Mouse (Mus musculus): ENCODE results near the gene Szt2. TPM values are rescaled to one million over a fixed set of nuclear protein-coding genes. Genes with fewer than 3 reads are reported as not detected.

Gene Szt2
- polyA plus RNA-seq, 1 experiment = 14.1 TPM

DNA sequence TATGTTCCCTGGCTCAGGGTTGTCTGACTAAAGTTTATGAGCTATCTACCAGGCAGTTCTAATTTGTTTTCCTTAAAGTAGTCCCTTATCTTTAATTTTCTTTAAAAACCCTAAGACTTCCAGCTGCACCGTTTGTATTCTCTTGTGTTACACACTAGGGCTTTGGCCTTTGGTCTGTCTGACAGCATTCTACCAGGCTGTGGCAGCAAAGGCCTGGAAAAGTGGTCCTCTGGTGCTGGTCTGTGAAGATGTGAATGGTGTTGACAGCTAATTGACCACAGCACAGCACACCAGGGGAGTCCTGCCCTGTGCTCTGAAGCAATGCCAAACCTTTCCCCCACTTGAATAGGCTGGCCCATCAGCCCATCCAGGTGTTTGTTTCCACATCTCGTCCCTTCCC lies 6.7 kb upstream of the Szt2 start:
- TF ChIP-seq POLR2A (IDR thresholded peaks at IDR 0.05; ENCODE audit: borderline replicate concordance, low read depth, low read length) = no peak
- no peak for TF ChIP-seq CTCF (IDR thresholded peaks at IDR 0.05; ENCODE audit: low read depth, low read length)
- Histone ChIP-seq H3K27ac (ENCODE audit: insufficient read depth, low read depth, low read length) (no peak overlapping the region), H3K4me1 (ENCODE audit: control insufficient read depth, insufficient read depth, low read length) (peaks cover 19% of the 10 kb centered on the region), H3K4me3 (ENCODE audit: insufficient read depth, low read length) (no peak overlapping the region)

GRCm38 (mm10) chr4:118413553-118413952 lies 4.5 kb upstream of the Szt2 start:
- Histone ChIP-seq H3K4me3 (ENCODE audit: insufficient read depth, low read length) (no peak overlapping the region), H3K4me1 (ENCODE audit: control insufficient read depth, insufficient read depth, low read length) (peaks cover 24% of the 10 kb centered on the region), H3K27ac (ENCODE audit: insufficient read depth, low read depth, low read length) (no peak overlapping the region)
- no peak for TF ChIP-seq CTCF (IDR thresholded peaks at IDR 0.05; ENCODE audit: low read depth, low read length)
- no peak for TF ChIP-seq POLR2A (IDR thresholded peaks at IDR 0.05; ENCODE audit: borderline replicate concordance, low read depth, low read length)

DNA sequence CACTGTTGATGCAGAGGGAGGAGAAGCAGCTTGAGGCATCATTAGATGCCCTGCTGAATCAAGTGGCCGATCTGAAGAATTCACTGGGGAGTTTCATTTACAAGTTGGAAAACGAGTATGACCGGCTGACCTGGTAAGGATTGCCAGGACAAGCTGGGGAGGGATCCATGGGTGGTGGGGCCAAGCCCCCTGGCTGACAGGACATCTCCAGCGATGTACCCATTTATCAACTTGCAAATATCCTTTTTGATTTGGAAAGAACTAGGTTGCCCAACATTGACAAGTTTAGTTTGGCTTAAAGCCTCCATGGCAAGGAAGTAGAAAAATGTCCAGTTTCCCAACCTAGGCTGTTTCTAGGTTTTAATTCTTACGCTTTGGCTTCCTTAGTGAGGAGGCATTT lies 1.8 kb upstream of the Szt2 start:
- TF ChIP-seq CTCF (IDR thresholded peaks at IDR 0.05; ENCODE audit: low read depth, low read length) (no peak), POLR2A (IDR thresholded peaks at IDR 0.05; ENCODE audit: borderline replicate concordance, low read depth, low read length) (no peak)
- H3K4me3 ChIP-seq (ENCODE audit: insufficient read depth, low read length) = no peak overlapping the region
- H3K27ac ChIP-seq (ENCODE audit: insufficient read depth, low read depth, low read length) = no peak overlapping the region
- H3K4me1 ChIP-seq (ENCODE audit: control insufficient read depth, insufficient read depth, low read length) = peaks cover 11% of the 10 kb centered on the region

- H3K4me1 ChIP-seq (ENCODE audit: control insufficient read depth, insufficient read depth, low read length) = no peaks in the 10 kb centered on the region
- no peak overlapping the region for H3K4me3 ChIP-seq (ENCODE audit: insufficient read depth, low read length)
- H3K27ac ChIP-seq (ENCODE audit: insufficient read depth, low read depth, low read length) = no peak overlapping the region
- TF ChIP-seq POLR2A (IDR thresholded peaks at IDR 0.05; ENCODE audit: borderline replicate concordance, low read depth, low read length) = no peak
These were observed 6.4 kb downstream of the Szt2 start for GRCm38 (mm10) chr4:118402701-118403100.

DNA sequence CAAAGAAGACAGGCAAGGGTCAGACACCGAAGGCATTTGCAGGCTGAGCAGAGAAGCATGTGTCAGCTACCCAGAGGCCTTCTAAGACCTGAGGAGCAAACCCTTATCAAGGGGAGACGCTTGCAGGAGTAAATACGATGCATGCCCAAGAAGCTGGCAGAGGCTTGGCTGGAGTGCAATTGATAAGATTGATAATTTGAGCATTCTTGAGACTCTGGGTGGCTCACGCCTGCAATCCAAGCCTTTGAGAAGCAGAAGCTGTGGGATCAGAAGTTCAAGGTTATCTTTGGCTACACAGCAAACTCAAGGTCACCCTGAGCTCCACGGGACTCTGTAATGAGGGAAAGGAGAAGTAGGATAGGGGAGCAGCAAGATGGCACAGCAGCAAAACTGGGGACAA lies 7.2 kb downstream of the Szt2 start:
- Histone ChIP-seq H3K4me3 (ENCODE audit: insufficient read depth, low read length) (no peak overlapping the region), H3K27ac (ENCODE audit: insufficient read depth, low read depth, low read length) (no peak overlapping the region), H3K4me1 (ENCODE audit: control insufficient read depth, insufficient read depth, low read length) (no peaks in the 10 kb centered on the region)
- no peak for TF ChIP-seq CTCF (IDR thresholded peaks at IDR 0.05; ENCODE audit: low read depth, low read length)
- no peak for TF ChIP-seq POLR2A (IDR thresholded peaks at IDR 0.05; ENCODE audit: borderline replicate concordance, low read depth, low read length)

DNA sequence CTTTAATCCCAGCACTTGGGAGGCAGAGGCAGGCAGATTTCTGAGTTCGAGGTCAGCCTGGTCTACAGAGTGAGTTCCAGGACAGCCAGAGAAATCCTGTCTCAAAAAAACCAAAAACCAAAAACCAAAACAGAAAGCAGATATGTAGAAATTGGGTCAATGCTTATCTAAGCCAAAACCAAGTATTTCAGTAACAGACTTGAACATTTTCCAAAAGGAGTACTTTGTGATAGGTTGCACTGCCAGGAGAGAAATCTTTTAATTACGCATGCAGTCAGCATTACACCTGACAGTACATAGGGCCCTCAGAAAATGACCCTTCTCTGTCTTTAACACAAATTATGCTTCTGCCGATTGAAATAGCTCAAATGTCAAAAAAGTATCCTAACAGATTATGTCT lies 7.7 kb downstream of the Szt2 start:
- no peaks in the 10 kb centered on the region for H3K4me1 ChIP-seq (ENCODE audit: control insufficient read depth, insufficient read depth, low read length)
- no peak overlapping the region for H3K4me3 ChIP-seq (ENCODE audit: insufficient read depth, low read length)
- TF ChIP-seq CTCF (IDR thresholded peaks at IDR 0.05; ENCODE audit: low read depth, low read length) (no peak), POLR2A (IDR thresholded peaks at IDR 0.05; ENCODE audit: borderline replicate concordance, low read depth, low read length) (no peak)
- no peak overlapping the region for H3K27ac ChIP-seq (ENCODE audit: insufficient read depth, low read depth, low read length)

DNA sequence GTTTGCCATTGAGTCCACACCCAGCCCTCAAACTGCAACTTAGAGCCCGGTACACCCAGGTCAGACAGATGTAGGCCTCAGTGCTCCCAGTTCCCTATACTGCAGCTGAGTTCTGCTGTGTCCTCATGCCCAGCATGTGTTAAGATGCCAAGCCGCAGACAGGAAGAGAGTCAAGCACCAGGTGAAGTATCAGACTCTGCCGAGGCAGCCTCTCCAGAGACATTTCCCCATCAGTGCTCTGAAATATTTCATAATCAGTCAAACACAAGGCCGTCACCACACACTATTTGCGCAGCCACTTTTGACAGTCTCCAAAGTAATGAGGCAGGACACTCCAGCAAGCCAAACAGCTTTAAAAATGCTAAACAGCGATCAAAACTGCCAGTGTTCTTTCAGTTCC lies 10.7 kb downstream of the Szt2 start:
- TF ChIP-seq POLR2A (IDR thresholded peaks at IDR 0.05; ENCODE audit: borderline replicate concordance, low read depth, low read length) (no peak), CTCF (IDR thresholded peaks at IDR 0.05; ENCODE audit: low read depth, low read length) (no peak)

GRCm38 (mm10) chr4:118396433-118396832 lies 12.6 kb downstream of the Szt2 start:
- no peak for TF ChIP-seq CTCF (IDR thresholded peaks at IDR 0.05; ENCODE audit: low read depth, low read length)
- no peak for TF ChIP-seq POLR2A (IDR thresholded peaks at IDR 0.05; ENCODE audit: borderline replicate concordance, low read depth, low read length)
- Histone ChIP-seq H3K4me3 (ENCODE audit: insufficient read depth, low read length) (no peak overlapping the region), H3K4me1 (ENCODE audit: control insufficient read depth, insufficient read depth, low read length) (no peaks in the 10 kb centered on the region), H3K27ac (ENCODE audit: insufficient read depth, low read depth, low read length) (no peak overlapping the region)

More for the DNA sequence above, 10.7 kb downstream of the Szt2 start:
- H3K4me1 ChIP-seq (ENCODE audit: control insufficient read depth, insufficient read depth, low read length) = no peaks in the 10 kb centered on the region
- no peak overlapping the region for H3K27ac ChIP-seq (ENCODE audit: insufficient read depth, low read depth, low read length)
- H3K4me3 ChIP-seq (ENCODE audit: insufficient read depth, low read length) = no peak overlapping the region

GRCm38 (mm10) chr4:118395289-118395688 lies 13.8 kb downstream of the Szt2 start:
- H3K4me3 ChIP-seq (ENCODE audit: insufficient read depth, low read length) = no peak overlapping the region
- H3K27ac ChIP-seq (ENCODE audit: insufficient read depth, low read depth, low read length) = no peak overlapping the region
- TF ChIP-seq CTCF (IDR thresholded peaks at IDR 0.05; ENCODE audit: low read depth, low read length) (no peak), POLR2A (IDR thresholded peaks at IDR 0.05; ENCODE audit: borderline replicate concordance, low read depth, low read length) (no peak)
- H3K4me1 ChIP-seq (ENCODE audit: control insufficient read depth, insufficient read depth, low read length) = no peaks in the 10 kb centered on the region

- no peak for TF ChIP-seq CTCF (IDR thresholded peaks at IDR 0.05; ENCODE audit: low read depth, low read length)
- TF ChIP-seq POLR2A (IDR thresholded peaks at IDR 0.05; ENCODE audit: borderline replicate concordance, low read depth, low read length) = no peak
- no peak overlapping the region for H3K27ac ChIP-seq (ENCODE audit: insufficient read depth, low read depth, low read length)
These were observed 14.6 kb downstream of the Szt2 start for GRCm38 (mm10) chr4:118394505-118394904.

DNA sequence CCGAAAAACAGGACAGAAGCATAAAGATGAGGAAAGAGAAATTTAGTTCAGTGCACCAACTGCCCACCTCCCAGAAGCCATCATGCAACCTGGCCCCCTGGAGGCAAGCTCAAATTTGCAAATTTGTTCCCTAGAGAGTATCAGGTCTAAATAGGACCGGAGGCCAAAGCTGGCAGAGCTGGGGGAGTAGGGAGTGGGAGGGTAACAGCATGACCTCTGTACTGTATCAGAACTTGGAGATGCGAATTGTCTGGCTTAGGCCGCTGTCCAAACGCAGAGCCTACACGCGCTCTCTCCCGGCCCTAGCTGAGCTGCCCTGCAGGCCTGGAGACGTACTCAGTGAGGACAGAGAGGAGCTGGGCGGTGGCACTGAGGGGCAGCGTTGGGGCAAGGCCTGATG lies 18.9 kb downstream of the Szt2 start:
- no peak for TF ChIP-seq CTCF (IDR thresholded peaks at IDR 0.05; ENCODE audit: low read depth, low read length)
- H3K27ac ChIP-seq (ENCODE audit: insufficient read depth, low read depth, low read length) = no peak overlapping the region
- no peaks in the 10 kb centered on the region for H3K4me1 ChIP-seq (ENCODE audit: control insufficient read depth, insufficient read depth, low read length)
- no peak overlapping the region for H3K4me3 ChIP-seq (ENCODE audit: insufficient read depth, low read length)

More at GRCm38 (mm10) chr4:118394505-118394904, 14.6 kb downstream of the Szt2 start:
- no peaks in the 10 kb centered on the region for H3K4me1 ChIP-seq (ENCODE audit: control insufficient read depth, insufficient read depth, low read length)
- no peak overlapping the region for H3K4me3 ChIP-seq (ENCODE audit: insufficient read depth, low read length)

All from bone marrow macrophage, adult 2 months (primary cell).